Mouse (Mus musculus) lung, adult 2 months (tissue): ENCODE data around the gene Cdk9. TPM values are rescaled to one million over a fixed set of nuclear protein-coding genes. Genes with fewer than 3 reads are reported as not detected.

Experiments used
- DNase-seq: peaks from one replicate; pipeline ENCODE4 v3.0.0; 2022
- H3K4me1 ChIP-seq: fragments of 200-500 bp; 2 replicates; pipeline ENCODE4 v1.6.1; 2011; ENCODE audit warnings: low read length; ENCODE audit not compliant: control insufficient read depth, insufficient read depth
- H3K4me3 ChIP-seq: fragments of 200-500 bp; replicated peaks from 2 replicates; pipeline ENCODE3; 2011; ENCODE audit warnings: low read depth, mild to moderate bottlenecking, control low read depth, low read length; ENCODE audit errors: extremely low read depth
- CTCF ChIP-seq: fragments of 200-500 bp; IDR thresholded peaks from 2 replicates; pipeline ENCODE4 v1.5.1; 2011; ENCODE audit warnings: mild to moderate bottlenecking, low read length, control low read depth; ENCODE audit not compliant: insufficient read depth
- POLR2A ChIP-seq: fragments of 200-500 bp; IDR thresholded peaks from 2 replicates; pipeline ENCODE4 v1.6.1; 2011; ENCODE audit warnings: low read depth, mild to moderate bottlenecking, control low read depth, low read length, borderline replicate concordance; ENCODE audit errors: extremely low read depth
- WGBS: fragments of 180-500 bp; shearing (Covaris S2); methylation state at CpG from one replicate; pipeline ENCODE4 v1.1.7; 2018; 5-methylcytosine and 5-hydroxymethylcytosine counted together
- polyA plus RNA-seq: library from polyadenylated mRNA; depleted of rRNA; stranded (reverse); fragments of >200 nt; gene quantifications from 2 replicates; pipeline ENCODE4 v1.2.3, GENCODE M21; 2012

Gene Cdk9
- polyA plus RNA-seq, 1 experiment = 137 TPM

DNA sequence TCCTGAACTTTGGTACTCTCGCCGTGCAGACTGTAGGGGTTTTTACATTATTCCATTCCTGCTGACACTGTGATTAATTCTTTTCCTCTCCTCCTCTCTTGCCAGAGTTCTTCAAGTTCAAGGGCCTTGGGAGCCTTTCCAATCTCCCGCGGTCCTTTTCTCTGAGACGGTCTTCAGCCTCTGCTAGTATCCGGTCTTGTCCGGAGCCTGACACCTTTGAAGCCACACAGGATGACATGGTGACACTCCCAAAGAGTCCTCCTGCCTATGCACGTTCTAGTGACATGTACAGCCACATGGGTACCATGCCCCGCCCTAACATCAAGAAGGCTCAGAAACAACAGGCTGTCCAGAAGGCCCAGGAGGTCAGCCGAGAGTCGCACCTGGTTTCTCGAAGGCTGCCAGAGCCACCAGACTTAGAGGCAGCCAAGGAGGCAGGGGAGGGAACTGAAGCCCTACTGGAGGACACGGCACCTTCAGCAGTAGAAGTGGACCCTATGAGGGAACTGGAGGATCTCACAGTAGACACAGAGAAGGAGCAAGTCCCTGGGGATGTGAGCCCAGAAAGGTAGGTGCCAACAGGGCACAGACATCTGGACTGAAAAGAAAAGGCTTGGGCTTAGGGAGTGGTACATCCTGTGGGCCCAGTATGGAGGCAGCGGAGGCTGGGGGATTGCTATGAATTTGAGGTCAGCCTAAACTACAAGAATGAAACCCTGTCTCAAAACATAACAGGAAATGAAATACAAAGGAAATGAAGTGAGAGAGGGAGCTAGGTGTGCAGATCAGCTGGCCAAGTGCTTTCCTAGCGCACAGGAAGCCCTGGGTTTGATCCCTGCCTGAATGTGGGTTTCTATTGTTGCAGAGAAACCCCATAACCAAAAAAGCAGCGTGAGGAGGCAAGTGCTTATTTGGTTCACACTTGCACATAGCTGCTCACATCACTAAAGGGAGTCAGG lies 12.2 kb upstream of the Cdk9 start:
- DNase-seq = no peak
- Histone ChIP-seq H3K4me3 (no peak overlapping the region), H3K4me1 (peaks cover 3% of the 10 kb centered on the region)
- no peak for TF ChIP-seq CTCF
- TF ChIP-seq POLR2A = no peak
- 49% methylated on average over 16 of the region's 16 CpGs for WGBS

DNA sequence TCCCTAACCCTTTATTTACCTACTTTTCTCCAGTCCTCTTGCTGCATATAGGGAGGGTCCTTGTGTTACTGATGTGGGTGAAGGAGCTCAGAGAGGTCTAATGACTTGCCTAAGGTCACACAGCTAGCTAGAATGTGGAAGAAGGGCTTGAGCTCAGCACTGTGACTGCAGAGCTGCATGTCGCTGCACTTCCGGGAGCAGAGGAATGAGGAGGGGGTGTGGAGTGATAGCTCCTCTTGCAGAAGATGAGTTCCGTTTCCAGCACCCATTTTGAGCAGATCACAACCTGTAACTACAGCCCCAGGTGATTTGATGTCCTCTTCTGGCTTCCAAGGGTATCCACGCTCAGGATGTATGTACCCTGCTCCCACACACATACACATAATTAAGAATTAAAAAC lies 11.3 kb upstream of the Cdk9 start:
- no peak for DNase-seq
- 83% methylated on average over 4 of the region's 4 CpGs for WGBS
- TF ChIP-seq CTCF = no peak
- TF ChIP-seq POLR2A = no peak
- peaks cover 3% of the 10 kb centered on the region for H3K4me1 ChIP-seq
- no peak overlapping the region for H3K4me3 ChIP-seq

DNA sequence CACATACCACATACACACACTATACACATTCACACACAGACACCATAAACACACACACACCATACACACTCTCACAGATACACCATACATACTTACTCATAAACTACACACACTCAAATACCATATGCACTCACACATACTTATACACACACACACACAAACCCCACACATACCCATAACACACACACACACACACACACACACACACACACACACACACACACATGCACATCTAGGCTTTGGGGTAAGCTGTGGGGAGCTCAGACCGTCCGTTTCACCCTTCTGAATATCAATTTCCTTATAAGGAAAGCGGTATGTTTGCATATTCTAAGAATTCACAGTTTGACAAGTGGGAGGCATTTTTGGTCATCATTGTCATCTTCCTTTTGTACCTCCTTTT lies 9.7 kb upstream of the Cdk9 start:
- 59% methylated on average over 3 of the region's 3 CpGs for WGBS
- Histone ChIP-seq H3K4me1 (peaks cover 3% of the 10 kb centered on the region), H3K4me3 (no peak overlapping the region)
- no peak for TF ChIP-seq CTCF
- TF ChIP-seq POLR2A = no peak
- DNase-seq = no peak

DNA sequence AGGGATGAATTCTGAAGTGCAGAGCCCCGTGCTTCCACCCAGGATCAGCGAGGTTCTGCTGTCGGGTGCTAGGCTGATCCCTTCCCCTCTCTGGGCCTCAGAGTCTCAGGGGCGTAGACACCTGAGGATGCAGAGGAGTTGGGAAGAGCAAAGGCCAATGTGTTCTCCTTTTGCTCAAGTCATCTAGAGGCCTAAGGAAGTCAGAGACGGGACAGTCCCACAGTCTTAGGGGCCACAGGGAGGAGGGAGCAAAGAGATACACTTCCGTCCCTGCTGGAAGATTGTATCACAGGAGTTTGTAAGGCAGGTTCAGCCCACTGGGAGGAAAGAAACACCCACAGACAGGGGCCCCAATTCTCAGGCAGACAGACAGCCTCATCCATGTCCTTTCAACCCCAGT lies 9.2 kb upstream of the Cdk9 start:
- DNase-seq = no peak
- Histone ChIP-seq H3K4me1 (peaks cover 1% of the 10 kb centered on the region), H3K4me3 (peak overlapping the region; percentile 4)
- TF ChIP-seq POLR2A = no peak
- TF ChIP-seq CTCF = no peak
- 53% methylated on average over 6 of the region's 6 CpGs for WGBS

DNA sequence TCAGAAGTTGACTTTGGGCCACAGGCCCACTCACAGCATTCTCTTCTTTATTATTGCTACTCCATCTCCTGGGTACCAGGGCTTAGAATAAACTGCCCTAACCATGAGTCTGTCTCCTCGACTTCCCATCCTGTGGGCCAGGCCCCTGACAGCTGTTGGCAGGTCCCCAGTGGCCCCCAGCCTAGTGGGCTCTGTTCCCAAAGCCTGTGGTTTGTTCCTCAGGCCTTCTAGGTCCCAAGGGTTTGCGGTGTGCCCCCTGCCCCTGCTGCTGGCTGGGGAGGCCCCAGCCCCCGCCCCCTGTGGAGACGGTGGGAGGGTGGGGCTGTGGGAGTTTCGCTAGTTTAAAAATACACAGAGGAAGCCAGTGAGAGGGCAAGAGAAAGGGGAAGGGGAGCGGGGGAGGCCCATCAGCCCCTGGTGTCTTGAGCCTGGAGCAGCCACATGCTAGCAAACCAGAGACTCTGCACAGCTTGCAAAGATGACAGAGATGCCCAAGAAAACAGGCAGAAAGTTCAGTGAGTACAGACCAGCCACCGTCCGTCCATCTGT lies 7.9 kb upstream of the Cdk9 start, which contains the start of gene Sh2d3c:
Gene Sh2d3c, plus strand, starts transcription at position 375 of the 549 bp plus-strand sequence.
- Histone ChIP-seq H3K4me1 (no peaks in the 10 kb centered on the region; the same call in 1 of the 2 replicates), H3K4me3 (peak within 1 kb of the TSS; percentile 58)
- TF ChIP-seq CTCF = no peak
- no peak for TF ChIP-seq POLR2A
- no peak for DNase-seq
- 36% methylated on average over 8 of the region's 8 CpGs for WGBS

DNA sequence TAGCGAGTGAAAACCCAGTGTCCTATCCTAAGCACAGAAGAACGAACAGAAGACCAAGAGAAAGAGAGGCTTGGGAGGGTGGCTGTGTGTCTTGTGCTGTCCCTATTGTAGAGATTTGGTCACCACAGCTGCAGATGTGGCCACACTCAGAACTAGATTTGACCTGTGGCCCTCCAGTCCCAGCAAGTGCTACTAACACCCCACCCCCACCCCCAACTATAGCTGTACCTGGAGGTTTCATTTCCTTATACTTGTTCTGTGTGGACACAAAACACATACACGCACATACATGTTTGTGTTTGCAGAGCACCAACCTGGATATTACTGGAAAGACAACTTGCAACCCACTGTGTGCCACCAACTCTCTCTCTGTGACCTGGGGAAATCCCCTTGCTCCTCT lies 7.2 kb upstream of the Cdk9 start:
- no peak overlapping the region for H3K4me3 ChIP-seq
- WGBS = 80% methylated on average over 3 of the region's 3 CpGs
- DNase-seq = no peak
- TF ChIP-seq CTCF (no peak), POLR2A (no peak)
- peaks cover 4% of the 10 kb centered on the region for H3K4me1 ChIP-seq

DNA sequence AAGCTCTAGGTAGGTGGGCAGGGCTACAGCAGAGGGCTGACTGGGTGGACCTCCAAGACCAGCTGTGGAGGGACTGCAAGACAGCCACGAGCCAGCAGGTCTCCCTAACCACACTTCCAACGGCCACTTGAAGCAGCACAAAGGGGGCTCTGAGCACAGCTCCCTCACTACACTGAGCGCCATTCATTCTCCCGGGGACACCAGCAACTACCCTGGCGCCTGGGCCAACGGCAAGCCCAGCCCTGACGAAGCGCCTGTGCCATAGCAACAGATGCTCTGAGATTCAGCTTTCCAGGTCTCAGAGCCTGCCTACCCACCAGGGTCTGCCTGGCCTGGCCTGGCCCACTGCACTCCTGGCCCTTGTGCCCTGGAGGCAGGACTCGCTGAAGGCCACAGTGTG lies 5.9 kb upstream of the Cdk9 start:
- no peak for DNase-seq
- WGBS = 70% methylated on average over 9 of the region's 9 CpGs
- no peak for TF ChIP-seq CTCF
- no peak for TF ChIP-seq POLR2A
- H3K4me3 ChIP-seq = no peak overlapping the region
- peaks cover 17% of the 10 kb centered on the region for H3K4me1 ChIP-seq

DNA sequence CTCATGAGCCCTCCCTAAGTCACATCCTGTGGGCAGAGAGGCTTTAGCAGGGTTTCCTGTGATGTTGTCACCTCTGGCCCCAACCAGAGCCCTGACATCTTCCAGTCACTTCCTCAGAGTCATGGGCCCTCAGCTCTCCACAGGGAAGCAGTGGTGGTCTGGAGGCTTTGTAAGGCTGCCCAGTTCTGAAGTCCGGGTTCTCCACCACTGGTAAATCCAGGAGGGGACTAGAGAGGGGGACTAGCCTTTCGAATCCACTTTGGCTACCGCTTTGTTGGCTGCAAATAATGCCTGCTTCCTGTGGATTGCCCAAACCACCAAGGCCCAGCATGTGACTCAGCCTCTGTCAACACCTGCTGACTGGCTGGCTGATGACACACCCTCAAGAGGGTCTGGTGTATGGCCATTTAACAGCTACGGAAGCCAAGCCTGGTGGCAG lies 2.1 kb upstream of the Cdk9 start:
- H3K4me3 ChIP-seq = no peak overlapping the region
- 18% methylated on average over 4 of the region's 4 CpGs for WGBS
- peaks cover 27% of the 10 kb centered on the region for H3K4me1 ChIP-seq
- DNase-seq = peak; percentile 43
- peak; percentile 11; the same call in 1 of the 2 replicates for TF ChIP-seq CTCF
- peak; percentile 27; the same call in 1 of the 2 replicates for TF ChIP-seq POLR2A

DNA sequence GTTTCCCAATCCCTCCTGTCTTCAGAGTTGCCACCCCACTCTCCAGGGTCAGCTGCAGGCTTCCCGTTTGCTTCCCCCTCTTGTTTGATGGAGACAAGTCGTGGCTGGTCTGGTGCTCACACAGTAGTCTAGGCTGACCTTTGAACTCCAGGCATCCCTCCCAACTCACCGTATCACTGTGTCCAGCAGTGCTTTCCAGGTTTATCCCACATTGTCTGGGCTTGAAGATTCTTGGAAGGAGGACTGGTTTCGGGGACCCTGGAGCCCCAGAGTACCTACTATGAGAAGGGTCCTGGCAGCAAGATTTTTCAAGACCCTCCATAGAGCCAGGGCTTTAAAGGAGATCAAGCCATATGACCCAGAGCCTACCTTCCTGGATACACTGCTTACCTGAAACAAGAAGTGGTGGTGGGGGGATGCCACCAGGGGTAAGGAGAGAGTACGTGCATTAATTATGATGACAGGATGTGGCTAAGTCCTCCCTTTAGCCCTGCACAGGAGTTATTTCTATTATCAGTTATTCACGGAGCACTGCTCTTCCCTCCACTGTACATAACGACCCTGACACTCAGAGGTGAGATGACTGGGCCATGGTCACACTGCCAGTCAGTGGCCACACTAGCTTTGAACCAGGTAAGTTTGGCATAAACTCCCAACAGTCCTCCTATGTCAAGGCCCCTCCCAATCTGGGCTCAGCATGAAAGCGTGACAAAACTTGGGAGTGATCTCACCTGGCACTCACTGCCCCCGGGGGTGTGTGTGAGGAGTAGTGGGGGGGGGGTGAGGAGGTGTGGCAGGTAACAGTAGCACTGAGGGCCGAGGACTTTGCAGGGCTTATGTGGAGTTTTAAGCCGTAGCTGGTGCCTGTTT lies 1.5 kb upstream of the Cdk9 start:
- TF ChIP-seq POLR2A (no peak), CTCF (no peak)
- WGBS = 34% methylated on average over 11 of the region's 11 CpGs
- no peak overlapping the region for H3K4me3 ChIP-seq
- peaks cover 27% of the 10 kb centered on the region for H3K4me1 ChIP-seq
- DNase-seq = no peak
